Mouse (Mus musculus) kidney, postnatal 25 days (tissue): ENCODE measurements around the gene Coq8a.

ENCODE experiments used
- DNase-seq, 2 experiments: peaks; one replicate each; pipeline ENCODE4 v3.0.0; 2021; ENCODE audit warnings: mixed read lengths in 2 of 2

Coq8a gene

GRCm38 (mm10) chr1:180174718-180175117 is 24.7 kb downstream of the Coq8a start:
- no peak for DNase-seq

- DNase-seq = no peak
These were observed 26.4 kb downstream of the Coq8a start for GRCm38 (mm10) chr1:180173017-180173416.

GRCm38 (mm10) chr1:180172600-180172999 is 26.8 kb downstream of the Coq8a start:
- no peak for DNase-seq

GRCm38 (mm10) chr1:180171883-180172282 is 27.5 kb downstream of the Coq8a start:
- DNase-seq = no peak

GRCm38 (mm10) chr1:180170071-180170470 is 29.3 kb downstream of the Coq8a start:
- DNase-seq = no peak

- no peak for DNase-seq
These were observed 30.2 kb downstream of the Coq8a start for GRCm38 (mm10) chr1:180169161-180169560.

GRCm38 (mm10) chr1:180168294-180168693 is 31.1 kb downstream of the Coq8a start:
- no peak for DNase-seq

- no peak for DNase-seq
These were observed 32.9 kb downstream of the Coq8a start for GRCm38 (mm10) chr1:180166533-180166932.

GRCm38 (mm10) chr1:180162986-180163385 is 36.4 kb downstream of the Coq8a start:
- DNase-seq = no peak

- no peak for DNase-seq
These were observed 37.6 kb downstream of the Coq8a start for GRCm38 (mm10) chr1:180161566-180162355.

- no peak for DNase-seq
These were observed 38.2 kb downstream of the Coq8a start for GRCm38 (mm10) chr1:180161160-180161559.

- DNase-seq = no peak
These were observed 38.9 kb downstream of the Coq8a start for GRCm38 (mm10) chr1:180160545-180160944.

- DNase-seq = no peak
These were observed 40.8 kb downstream of the Coq8a start for GRCm38 (mm10) chr1:180158648-180159047.

- DNase-seq = no peak
These were observed 48.2 kb downstream of the Coq8a start for GRCm38 (mm10) chr1:180151191-180151590.

- no peak for DNase-seq
These were observed 50.8 kb downstream of the Coq8a start for GRCm38 (mm10) chr1:180148563-180148962.

GRCm38 (mm10) chr1:180148036-180148435 is 51.4 kb downstream of the Coq8a start:
- DNase-seq = no peak

GRCm38 (mm10) chr1:180140970-180141369 is 58.4 kb downstream of the Coq8a start:
- no peak for DNase-seq

- DNase-seq = no peak
These were observed 60.2 kb downstream of the Coq8a start for GRCm38 (mm10) chr1:180139158-180139557.

GRCm38 (mm10) chr1:180132187-180132586 is 67.2 kb downstream of the Coq8a start:
- no peak for DNase-seq

GRCm38 (mm10) chr1:180131402-180131801 is 68.0 kb downstream of the Coq8a start:
- no peak for DNase-seq

- no peak for DNase-seq
These were observed 71.2 kb downstream of the Coq8a start for GRCm38 (mm10) chr1:180128077-180128792.

- DNase-seq = no peak
These were observed 81.2 kb downstream of the Coq8a start for GRCm38 (mm10) chr1:180118233-180118632.

GRCm38 (mm10) chr1:180116525-180116924 is 82.9 kb downstream of the Coq8a start:
- DNase-seq = peak in 1 of 2 experiments; percentile 36
